Mouse (Mus musculus) MEL (cell line): Measurements from ENCODE around the gene Nkd2. TPM values are rescaled to one million over a fixed set of nuclear protein-coding genes. Genes with fewer than 3 reads are reported as not detected.

Experiments
- DNase-seq: peaks from one replicate; pipeline ENCODE4 v3.0.0; 2011; ENCODE audit warnings: low read depth, low spot score
- H3K27ac ChIP-seq: 2 replicates; pipeline ENCODE4 v1.5.1; 2012; ENCODE audit warnings: low read depth, mild to moderate bottlenecking, control low read depth, low read length, moderate library complexity; ENCODE audit not compliant: control insufficient read depth
- H3K27me3 ChIP-seq, 2 experiments: fragments of 150-350 bp in 1 of 2; sonication (generic) in 1 of 2; 2 replicates each; pipeline ENCODE4 v1.6.1; 2012; ENCODE audit warnings: low read length in 2 of 2, mild to moderate bottlenecking in 2 of 2, improper control_type of control experiment in 1 of 2, moderate library complexity in 1 of 2; ENCODE audit not compliant: insufficient read depth in 2 of 2, control insufficient read depth in 1 of 2
- H3K36me3 ChIP-seq, 2 experiments: 2 replicates each; pipeline ENCODE4 v1.6.1; 2012 to 2014; ENCODE audit warnings: low read length in 2 of 2, improper control_type of control experiment in 1 of 2, inconsistent platforms in 1 of 2, mild to moderate bottlenecking in 1 of 2; ENCODE audit not compliant: insufficient read depth in 2 of 2, control insufficient read depth in 1 of 2
- H3K4me1 ChIP-seq, 2 experiments: fragments of 150-350 bp in 1 of 2; sonication (generic) in 1 of 2; 2 replicates each; pipeline ENCODE4 v1.6.1; 2012; ENCODE audit warnings: low read length in 2 of 2, improper control_type of control experiment in 1 of 2, mild to moderate bottlenecking in 1 of 2; ENCODE audit not compliant: insufficient read depth in 2 of 2, control insufficient read depth in 1 of 2
- H3K4me3 ChIP-seq, 2 experiments: fragments of 150-350 bp in 1 of 2; sonication (generic) in 1 of 2; 2 replicates each; pipeline ENCODE4 v1.5.1; 2012; ENCODE audit warnings: low read depth in 2 of 2, low read length in 2 of 2, mild to moderate bottlenecking in 2 of 2, moderate library complexity in 2 of 2, control low read depth in 1 of 2, improper control_type of control experiment in 1 of 2; ENCODE audit not compliant: control insufficient read depth in 1 of 2, insufficient read depth in 1 of 2
- H3K79me2 ChIP-seq: 2 replicates; pipeline ENCODE4 v1.6.1; 2012; ENCODE audit warnings: mild to moderate bottlenecking, low read length, moderate library complexity; ENCODE audit not compliant: control insufficient read depth, poor library complexity, insufficient read depth
- H3K9ac ChIP-seq: 2 replicates; pipeline ENCODE4 v1.6.1; 2012; ENCODE audit warnings: low read depth, mild to moderate bottlenecking, control low read depth, low read length, moderate library complexity; ENCODE audit not compliant: control insufficient read depth, poor library complexity, severe bottlenecking
- H3K9me3 ChIP-seq: fragments of 150-350 bp; sonication (generic); replicated peaks from 2 replicates; pipeline ENCODE4 v1.6.1; 2012; ENCODE audit warnings: mild to moderate bottlenecking, low read length, improper control_type of control experiment, moderate library complexity; ENCODE audit not compliant: insufficient read depth
- BHLHE40 ChIP-seq: IDR thresholded peaks from 2 replicates; pipeline ENCODE4 v1.6.1; 2012; ENCODE audit warnings: low read depth, mild to moderate bottlenecking, inconsistent platforms, low read length, improper control_type of control experiment, borderline replicate concordance
- CHD1 ChIP-seq: IDR thresholded peaks from 2 replicates; pipeline ENCODE4 v1.6.1; 2012; ENCODE audit warnings: low read depth, mild to moderate bottlenecking, inconsistent platforms, low read length, improper control_type of control experiment
- CHD2 ChIP-seq: IDR thresholded peaks from 2 replicates; pipeline ENCODE4 v1.6.1; 2011; ENCODE audit warnings: low read length, improper control_type of control experiment
- E2F4 ChIP-seq: IDR thresholded peaks from 2 replicates; pipeline ENCODE4 v1.6.1; 2011; ENCODE audit warnings: low read depth, low read length, improper control_type of control experiment, borderline replicate concordance
- ETS1 ChIP-seq: IDR thresholded peaks from 2 replicates; pipeline ENCODE4 v1.6.1; 2012; ENCODE audit warnings: low read depth, mild to moderate bottlenecking, inconsistent platforms, low read length, improper control_type of control experiment, moderate library complexity
- MAX ChIP-seq: IDR thresholded peaks from 2 replicates; pipeline ENCODE4 v1.6.1; 2011; ENCODE audit warnings: low read length, improper control_type of control experiment
- MXI1 ChIP-seq: IDR thresholded peaks from 2 replicates; pipeline ENCODE4 v1.6.1; 2011; ENCODE audit warnings: mild to moderate bottlenecking, low read depth, low read length, improper control_type of control experiment
- MYC ChIP-seq: IDR thresholded peaks from 2 replicates; pipeline ENCODE4 v1.6.1; 2011; ENCODE audit warnings: low read depth, mild to moderate bottlenecking, low read length, improper control_type of control experiment, moderate library complexity
- RAD21 ChIP-seq: IDR thresholded peaks from 2 replicates; pipeline ENCODE4 v1.6.1; 2011; ENCODE audit warnings: mild to moderate bottlenecking, low read depth, low read length, improper control_type of control experiment
- SMC3 ChIP-seq: IDR thresholded peaks from 2 replicates; pipeline ENCODE4 v1.6.1; 2011; ENCODE audit warnings: low read depth, low read length, improper control_type of control experiment
- TAL1 ChIP-seq: IDR thresholded peaks from 2 replicates; pipeline ENCODE4 v1.6.1; 2012; ENCODE audit warnings: mild to moderate bottlenecking, inconsistent platforms, low read length, moderate library complexity, mixed read lengths
- TBP ChIP-seq: IDR thresholded peaks from 2 replicates; pipeline ENCODE4 v1.8.0; 2011; ENCODE audit warnings: low read depth, low read length, improper control_type of control experiment
- TCF12 ChIP-seq: IDR thresholded peaks from 2 replicates; pipeline ENCODE4 v1.6.1; 2014; ENCODE audit warnings: low read depth, mild to moderate bottlenecking, inconsistent platforms, low read length, improper control_type of control experiment, moderate library complexity
- USF1 ChIP-seq: IDR thresholded peaks from 2 replicates; pipeline ENCODE4 v1.6.1; 2014; ENCODE audit warnings: low read depth, mild to moderate bottlenecking, inconsistent platforms, low read length, improper control_type of control experiment, moderate library complexity
- ZMIZ1 ChIP-seq: IDR thresholded peaks from 2 replicates; pipeline ENCODE4 v1.6.1; 2012; ENCODE audit warnings: low read depth, mild to moderate bottlenecking, inconsistent platforms, low read length, improper control_type of control experiment, moderate library complexity
- ZNF384 ChIP-seq: IDR thresholded peaks from 2 replicates; pipeline ENCODE4 v1.6.1; 2012; ENCODE audit warnings: low read depth, mild to moderate bottlenecking, inconsistent platforms, low read length, improper control_type of control experiment
- polyA plus RNA-seq, 2 experiments: library from polyadenylated mRNA; stranded (reverse) in 1 of 2; unstranded in 1 of 2; fragments of >175 nt in 1 of 2; fragments of >200 nt in 1 of 2; gene quantifications; 2 replicates each; pipeline versions ENCODE4 v1.2.1 to v1.2.4; 2012; ENCODE audit warnings: low replicate concordance in 2 of 2, low read depth in 1 of 2; ENCODE audit not compliant: insufficient read length in 2 of 2, insufficient read depth in 1 of 2, missing spikeins in 1 of 2
- total RNA-seq: library from RNA; depleted of rRNA; stranded (reverse); fragments of 300-350 nt; gene quantifications from 2 replicates; pipeline ENCODE4 v1.2.3, GENCODE M21; 2012

The Nkd2 gene
- total and polyA plus RNA-seq, 3 experiments, result not detected

DNA sequence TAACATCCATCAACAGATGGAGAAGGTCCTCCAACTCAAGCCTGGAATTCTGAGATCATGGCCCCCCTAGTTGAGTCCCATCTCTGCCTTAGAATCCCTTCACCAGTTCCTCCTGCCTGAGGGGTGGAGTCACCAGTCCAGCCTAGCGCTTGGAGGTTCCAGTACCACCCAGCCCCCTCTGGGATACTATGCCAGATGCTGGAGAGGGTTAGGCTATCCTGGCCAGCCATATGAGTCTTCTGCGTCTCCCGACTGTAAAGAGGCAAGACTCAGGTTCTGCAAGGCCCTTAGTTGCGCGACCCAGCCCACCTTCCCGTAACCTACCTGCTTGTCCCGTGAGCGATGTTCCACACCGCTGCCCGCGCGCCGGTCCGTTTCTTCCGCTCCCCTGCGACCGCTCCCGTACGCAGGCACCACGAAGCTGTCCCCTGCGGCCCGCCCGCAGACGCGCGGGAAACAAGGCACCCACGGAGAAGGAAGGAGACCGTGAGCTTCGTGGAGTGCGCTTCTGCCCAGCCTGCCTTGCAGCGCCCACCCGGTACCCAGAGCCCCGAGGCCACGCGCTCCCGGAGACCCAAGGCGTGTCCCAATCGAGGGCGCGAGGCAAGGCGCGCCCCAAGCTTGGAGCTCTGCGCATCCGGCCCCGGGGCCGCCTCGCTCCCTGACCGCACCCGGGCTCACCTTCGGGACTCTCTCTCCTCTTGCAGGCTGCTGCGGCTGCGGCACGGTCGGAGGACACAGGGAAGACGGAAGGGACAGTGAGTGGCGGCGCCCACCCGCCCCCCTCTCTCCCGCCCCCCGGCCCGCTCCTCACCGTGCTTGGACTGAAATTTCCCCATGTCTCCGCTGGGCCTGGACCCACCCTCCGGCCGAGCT is 604 bp downstream of the Nkd2 start:
- Histone ChIP-seq H3K79me2 (no peaks in the 10 kb centered on the region), H3K36me3 (no peaks in the 10 kb centered on the region), H3K27ac (no peak overlapping the region), H3K4me3 (no peak overlapping the region), H3K9ac (no peak overlapping the region), H3K9me3 (no peaks in the 10 kb centered on the region), H3K4me1 (no peaks in the 10 kb centered on the region), H3K27me3 (peaks cover 0 to 8% of the 10 kb centered on the region in 2 experiments; a peak in 3 of 4 replicates)
- no peak for TF ChIP-seq ZMIZ1
- TF ChIP-seq MAX, result no peak
- TF ChIP-seq MYC, result no peak
- TF ChIP-seq SMC3, result no peak
- no peak for TF ChIP-seq TBP
- no peak for TF ChIP-seq ETS1
- no peak for TF ChIP-seq USF1
- no peak for TF ChIP-seq BHLHE40
- no peak for TF ChIP-seq TCF12
- DNase-seq, result no peak

DNA sequence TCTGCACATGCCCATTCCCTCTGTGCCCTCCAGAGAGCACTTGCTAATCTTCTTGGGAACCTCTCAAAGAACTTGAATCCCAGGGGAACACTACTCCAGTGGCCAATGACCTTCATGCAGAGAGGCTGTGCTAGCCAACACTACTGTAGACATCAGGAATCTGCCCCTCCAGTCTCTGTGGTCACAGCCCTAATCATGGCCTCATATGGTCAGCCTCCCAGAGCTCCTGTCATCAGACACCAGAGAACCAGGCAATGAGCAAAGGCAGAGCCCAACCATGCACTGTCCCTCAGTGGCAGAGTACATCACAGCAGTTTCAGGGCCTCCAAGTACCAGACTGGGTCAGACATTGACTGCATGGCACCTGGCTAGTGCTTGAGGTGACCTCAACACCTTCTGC is 4.7 kb downstream of the Nkd2 start:
- no peak overlapping the region for H3K4me3 ChIP-seq
- no peak for DNase-seq
- no peaks in the 10 kb centered on the region for H3K9me3 ChIP-seq
- H3K27ac ChIP-seq, result no peak overlapping the region
- H3K36me3 ChIP-seq, result no peaks in the 10 kb centered on the region
- no peaks in the 10 kb centered on the region for H3K4me1 ChIP-seq
- TF ChIP-seq ETS1 (no peak), RAD21 (no peak), MXI1 (no peak), E2F4 (no peak), TAL1 (no peak), CHD1 (no peak), CHD2 (no peak), TBP (no peak), ZNF384 (no peak), USF1 (no peak), MAX (no peak)
- TF ChIP-seq, all 39 proteins: peak for 0
- no peak overlapping the region for H3K9ac ChIP-seq
- H3K27me3 ChIP-seq, result peaks cover 2 to 8% of the 10 kb centered on the region in 2 experiments; a peak in 3 of 4 replicates
- H3K79me2 ChIP-seq, result no peaks in the 10 kb centered on the region
